Mouse (Mus musculus): ENCODE measurements at regions not wholly inside any gene's neighbourhood (a gene's known extent, or its start where the extent isn't known, plus 50 kb on each side); places are given as distances from the start of the nearest gene placed in this dataset.
"Not testable (repeated sequence)": the region's sequence is repeated elsewhere in the genome, so short reads cannot be mapped to it uniquely, and the experiment has no call there.

- Histone ChIP-seq H3K4me3 (replicated peaks; ENCODE audit: low read length) (no peak overlapping the region), H3K9me3 (ENCODE audit: control insufficient read depth, low read length) (no peaks in the 10 kb centered on the region), H3K27ac (no peak overlapping the region), H3K36me3 (replicated peaks; ENCODE audit: control insufficient read depth, insufficient read depth) (no peaks in the 10 kb centered on the region), H3K4me1 (replicated peaks; ENCODE audit: control insufficient read depth, insufficient read depth, low read length) (peaks cover 18% of the 10 kb centered on the region), H3K9ac (no peak overlapping the region), H3K4me2 (replicated peaks) (peak overlapping the region; percentile 21), H3K27me3 (ENCODE audit: control insufficient read depth, insufficient read depth, low read length) (peaks cover 9% of the 10 kb centered on the region; the same call in 1 of the 2 replicates)
- WGBS, result 9% methylated on average over 8 of the region's 8 CpGs
- DNase-seq (ENCODE audit: low spot score) (no peak), ATAC-seq (ENCODE audit: low FRiP score) (no peak)
These were observed 155.9 kb downstream of the Kif26a start for GRCm38 (mm10) chr12:112301929-112302328.

GRCm38 (mm10) chr12:112306208-112306607, 160.2 kb downstream of the Kif26a start:
- Histone ChIP-seq H3K36me3 (replicated peaks; ENCODE audit: control insufficient read depth, insufficient read depth) (no peaks in the 10 kb centered on the region), H3K4me3 (replicated peaks; ENCODE audit: low read length) (no peak overlapping the region), H3K9ac (no peak overlapping the region), H3K27ac (no peak overlapping the region), H3K9me3 (ENCODE audit: control insufficient read depth, low read length) (no peaks in the 10 kb centered on the region), H3K4me2 (replicated peaks) (no peak overlapping the region), H3K4me1 (replicated peaks; ENCODE audit: control insufficient read depth, insufficient read depth, low read length) (peaks cover 20% of the 10 kb centered on the region), H3K27me3 (ENCODE audit: control insufficient read depth, insufficient read depth, low read length) (0 out of 2 replicates have a peak, but pooled peaks cover 5% of the 10 kb centered on the region)
- ATAC-seq (ENCODE audit: low FRiP score) (no peak), DNase-seq (ENCODE audit: low spot score) (no peak)
- 71% methylated on average over 7 of the region's 7 CpGs for WGBS

- Histone ChIP-seq H3K4me2 (replicated peaks) (no peak overlapping the region), H3K36me3 (replicated peaks; ENCODE audit: control insufficient read depth, insufficient read depth) (no peaks in the 10 kb centered on the region), H3K27me3 (ENCODE audit: control insufficient read depth, insufficient read depth, low read length) (0 out of 2 replicates have a peak, but pooled peaks cover 5% of the 10 kb centered on the region), H3K27ac (no peak overlapping the region), H3K4me3 (replicated peaks; ENCODE audit: low read length) (no peak overlapping the region), H3K4me1 (replicated peaks; ENCODE audit: control insufficient read depth, insufficient read depth, low read length) (peaks cover 10% of the 10 kb centered on the region), H3K9ac (no peak overlapping the region), H3K9me3 (ENCODE audit: control insufficient read depth, low read length) (no peaks in the 10 kb centered on the region)
- ATAC-seq (ENCODE audit: low FRiP score) (no peak), DNase-seq (ENCODE audit: low spot score) (no peak)
These were observed 162.0 kb downstream of the Kif26a start for GRCm38 (mm10) chr12:112308016-112308415.

- H3K4me2 ChIP-seq (replicated peaks); ATAC-seq (ENCODE audit: low FRiP score); H3K36me3 ChIP-seq (replicated peaks; ENCODE audit: control insufficient read depth, insufficient read depth); H3K4me3 ChIP-seq (replicated peaks; ENCODE audit: low read length); H3K27ac ChIP-seq; H3K9ac ChIP-seq; H3K9me3 ChIP-seq (ENCODE audit: control insufficient read depth, low read length); DNase-seq (ENCODE audit: low spot score); H3K27me3 ChIP-seq (ENCODE audit: control insufficient read depth, insufficient read depth, low read length): not testable (repeated sequence)
- H3K4me1 ChIP-seq (replicated peaks; ENCODE audit: control insufficient read depth, insufficient read depth, low read length), result peaks cover 10% of the 10 kb centered on the region
- 87% methylated on average over 13 of the region's 13 CpGs for WGBS
These were observed 163.1 kb downstream of the Kif26a start for GRCm38 (mm10) chr12:112309096-112309495.

GRCm38 (mm10) chr12:112309781-112310180, 163.8 kb downstream of the Kif26a start:
- ATAC-seq (ENCODE audit: low FRiP score) (no peak), DNase-seq (ENCODE audit: low spot score) (no peak)
- Histone ChIP-seq H3K4me3 (replicated peaks; ENCODE audit: low read length) (no peak overlapping the region), H3K27me3 (ENCODE audit: control insufficient read depth, insufficient read depth, low read length) (no peaks in the 10 kb centered on the region), H3K36me3 (replicated peaks; ENCODE audit: control insufficient read depth, insufficient read depth) (no peaks in the 10 kb centered on the region), H3K27ac (no peak overlapping the region), H3K9me3 (ENCODE audit: control insufficient read depth, low read length) (no peaks in the 10 kb centered on the region), H3K4me1 (replicated peaks; ENCODE audit: control insufficient read depth, insufficient read depth, low read length) (peaks cover 10% of the 10 kb centered on the region), H3K9ac (no peak overlapping the region), H3K4me2 (replicated peaks) (no peak overlapping the region)
- 69% methylated on average over 10 of the region's 10 CpGs for WGBS

- Histone ChIP-seq H3K4me1 (replicated peaks; ENCODE audit: control insufficient read depth, insufficient read depth, low read length) (peaks cover 10% of the 10 kb centered on the region), H3K27ac (no peak overlapping the region), H3K9ac (no peak overlapping the region), H3K27me3 (ENCODE audit: control insufficient read depth, insufficient read depth, low read length) (no peaks in the 10 kb centered on the region), H3K4me2 (replicated peaks) (no peak overlapping the region), H3K36me3 (replicated peaks; ENCODE audit: control insufficient read depth, insufficient read depth) (no peaks in the 10 kb centered on the region), H3K9me3 (ENCODE audit: control insufficient read depth, low read length) (no peaks in the 10 kb centered on the region), H3K4me3 (replicated peaks; ENCODE audit: low read length) (no peak overlapping the region)
- DNase-seq (ENCODE audit: low spot score), result no peak
- 74% methylated on average over 10 of the region's 10 CpGs for WGBS
- peak; percentile 55; the same call in 1 of the 2 replicates for ATAC-seq (ENCODE audit: low FRiP score)
These were observed 164.7 kb downstream of the Kif26a start for GRCm38 (mm10) chr12:112310661-112311060.

GRCm38 (mm10) chr12:112314781-112315180, 168.8 kb downstream of the Kif26a start:
- ATAC-seq (ENCODE audit: low FRiP score) (no peak), DNase-seq (ENCODE audit: low spot score) (no peak)
- WGBS, result 86% methylated on average over 5 of the region's 5 CpGs
- Histone ChIP-seq H3K4me2 (replicated peaks) (no peak overlapping the region), H3K9ac (no peak overlapping the region), H3K4me1 (replicated peaks; ENCODE audit: control insufficient read depth, insufficient read depth, low read length) (peaks cover 10% of the 10 kb centered on the region), H3K27ac (no peak overlapping the region), H3K27me3 (ENCODE audit: control insufficient read depth, insufficient read depth, low read length) (no peaks in the 10 kb centered on the region), H3K36me3 (replicated peaks; ENCODE audit: control insufficient read depth, insufficient read depth) (no peaks in the 10 kb centered on the region), H3K4me3 (replicated peaks; ENCODE audit: low read length) (no peak overlapping the region), H3K9me3 (ENCODE audit: control insufficient read depth, low read length) (no peaks in the 10 kb centered on the region)

GRCm38 (mm10) chr12:112317191-112317590, 171.2 kb downstream of the Kif26a start:
- no peak for ATAC-seq (ENCODE audit: low FRiP score)
- DNase-seq (ENCODE audit: low spot score), result no peak
- Histone ChIP-seq H3K4me3 (replicated peaks; ENCODE audit: low read length) (no peak overlapping the region), H3K27me3 (ENCODE audit: control insufficient read depth, insufficient read depth, low read length) (no peaks in the 10 kb centered on the region), H3K4me1 (replicated peaks; ENCODE audit: control insufficient read depth, insufficient read depth, low read length) (no peaks in the 10 kb centered on the region), H3K9me3 (ENCODE audit: control insufficient read depth, low read length) (no peaks in the 10 kb centered on the region), H3K36me3 (replicated peaks; ENCODE audit: control insufficient read depth, insufficient read depth) (no peaks in the 10 kb centered on the region), H3K9ac (no peak overlapping the region), H3K27ac (no peak overlapping the region), H3K4me2 (replicated peaks) (no peak overlapping the region)
- 84% methylated on average over 9 of the region's 9 CpGs for WGBS

GRCm38 (mm10) chr12:112318461-112318860, 170.8 kb upstream of the A530016L24Rik start:
- no peak overlapping the region for H3K27ac ChIP-seq
- DNase-seq (ENCODE audit: low spot score) (no peak), ATAC-seq (ENCODE audit: low FRiP score) (no peak)
- H3K9ac ChIP-seq, result no peak overlapping the region
- H3K9me3 ChIP-seq (ENCODE audit: control insufficient read depth, low read length), result no peaks in the 10 kb centered on the region
- no peaks in the 10 kb centered on the region for H3K36me3 ChIP-seq (replicated peaks; ENCODE audit: control insufficient read depth, insufficient read depth)
- H3K4me1 ChIP-seq (replicated peaks; ENCODE audit: control insufficient read depth, insufficient read depth, low read length), result no peaks in the 10 kb centered on the region
- H3K4me2 ChIP-seq (replicated peaks), result no peak overlapping the region
- no peaks in the 10 kb centered on the region for H3K27me3 ChIP-seq (ENCODE audit: control insufficient read depth, insufficient read depth, low read length)
- WGBS, result 67% methylated on average over 5 of the region's 5 CpGs
- no peak overlapping the region for H3K4me3 ChIP-seq (replicated peaks; ENCODE audit: low read length)

- H3K36me3 ChIP-seq (replicated peaks; ENCODE audit: control insufficient read depth, insufficient read depth), result no peaks in the 10 kb centered on the region
- ATAC-seq (ENCODE audit: low FRiP score), result no peak
- no peak overlapping the region for H3K4me2 ChIP-seq (replicated peaks)
- H3K27me3 ChIP-seq (ENCODE audit: control insufficient read depth, insufficient read depth, low read length), result no peaks in the 10 kb centered on the region
- H3K4me1 ChIP-seq (replicated peaks; ENCODE audit: control insufficient read depth, insufficient read depth, low read length), result no peaks in the 10 kb centered on the region
- no peak for DNase-seq (ENCODE audit: low spot score)
- H3K27ac ChIP-seq, result no peak overlapping the region
- 73% methylated on average over 2 of the region's 2 CpGs for WGBS
- no peaks in the 10 kb centered on the region for H3K9me3 ChIP-seq (ENCODE audit: control insufficient read depth, low read length)
- no peak overlapping the region for H3K4me3 ChIP-seq (replicated peaks; ENCODE audit: low read length)
- H3K9ac ChIP-seq, result no peak overlapping the region
These were observed 167.1 kb upstream of the A530016L24Rik start for GRCm38 (mm10) chr12:112322196-112322595.
